Mouse (Mus musculus): ENCODE data around the gene Il2ra. TPM values are rescaled to one million over a fixed set of nuclear protein-coding genes. Genes with fewer than 3 reads are reported as not detected.

The Il2ra gene
- total RNA-seq, 2 experiments from 2014 or later = 0.12 TPM; not detected in 1

Other genes starting within 250 kb of the Il2ra start
- gene Pfkfb3, start 88.7 kb upstream of the Il2ra start, total RNA-seq (2021) = 10 to 100 TPM; 31.2 to 34.8 TPM
- 10 to 100 TPM; 83.5 to 87.1 TPM for gene Rbm17, start 38.7 kb upstream of the Il2ra start, total RNA-seq (2021)
- gene Gm17490, start 16.5 kb upstream of the Il2ra start, total RNA-seq (2021) = not detected
- gene Il15ra, start 62.5 kb downstream of the Il2ra start, total RNA-seq (2021) = 1 to 10 TPM; 3.1 to 6.4 TPM
- gene Fbh1, start 134.8 kb downstream of the Il2ra start, total RNA-seq (2021) = 10 to 100 TPM; 79.7 to 81.8 TPM
- 10 to 100 TPM; 42.1 to 58.4 TPM for gene Ankrd16, start 135.1 kb downstream of the Il2ra start, total RNA-seq (2021)

Measured in layer of hippocampus, postnatal 25 days (tissue).